14 mouse cellular contexts compared by ENCODE assay signal in the genomic region with DNA sequence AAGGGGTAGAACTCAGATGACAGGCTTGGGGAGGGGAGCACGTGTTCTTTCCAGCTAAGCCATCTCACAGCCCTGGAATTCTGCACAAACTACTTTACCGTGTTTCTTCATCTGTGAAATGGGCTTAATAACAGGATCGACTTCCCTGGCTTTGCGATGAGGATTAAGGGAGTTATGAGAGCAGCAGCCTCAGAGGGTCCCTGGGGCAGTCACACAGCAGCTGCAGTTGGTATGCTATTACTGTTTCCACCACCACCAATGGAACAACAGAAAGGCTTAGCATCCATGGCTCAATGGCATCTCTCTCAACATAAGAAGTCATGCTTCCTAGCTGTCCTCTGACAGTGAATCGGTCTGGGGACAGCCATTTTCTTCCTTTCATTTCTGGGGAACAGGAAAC. TPM values are rescaled to one million over a fixed set of nuclear protein-coding genes. Genes with fewer than 3 reads are reported as not detected.
A peak's percentile ranks its signal among the peaks of the same experiment; 100 is the strongest.
DNase-seq lines count a peak whose midpoint lies in the region; ATAC-seq lines count a peak whose summit lies in the region.
"Had no signal": no experiment of that assay in that cellular context is flagged by ENCODE, and none has a peak within 500 bp of the region (broad histone marks: within the 10 kb centered on the region; RNA-seq: fewer than 3 reads in every experiment).

No protein-coding gene starts in this region.

- H3K27ac ChIP-seq in embryonic facial prominence, embryonic 14.5 days (replicated peaks; ENCODE audit: low read depth, low read length): peak overlapping the region; percentile 71
- peak overlapping the region; percentile 97 for H3K27ac ChIP-seq in liver, embryonic 15.5 days (replicated peaks)
- H3K27ac ChIP-seq in hindbrain, embryonic 11.5 days (ENCODE audit: low read depth, low read length): no peak overlapping the region
- H3K27ac ChIP-seq: hindbrain, embryonic 14.5 days; stomach, embryonic 15.5 days had no signal

- H3K9me3 ChIP-seq in erythroblast, embryonic 14.5 days (ENCODE audit: control insufficient read depth, low read length): no peaks in the 10 kb centered on the region
- H3K9me3 ChIP-seq in embryonic facial prominence, embryonic 14.5 days (ENCODE audit: control insufficient read depth, low read length): no peaks in the 10 kb centered on the region
- no peaks in the 10 kb centered on the region for H3K9me3 ChIP-seq in liver, embryonic 15.5 days (replicated peaks)
- H3K9me3 ChIP-seq in hindbrain, embryonic 11.5 days (ENCODE audit: control insufficient read depth, low read length): no peaks in the 10 kb centered on the region
- H3K9me3 ChIP-seq: midbrain, embryonic 10.5 days; stomach, embryonic 15.5 days had no signal

- peaks cover 94% of the 10 kb centered on the region for H3K4me1 ChIP-seq in erythroblast, embryonic 14.5 days (ENCODE audit: control insufficient read depth)
- peaks cover 46% of the 10 kb centered on the region for H3K4me1 ChIP-seq in embryonic facial prominence, embryonic 14.5 days (ENCODE audit: control insufficient read depth, insufficient read depth, low read length)
- H3K4me1 ChIP-seq in liver, embryonic 15.5 days (replicated peaks): peaks cover 78% of the 10 kb centered on the region
- no peaks in the 10 kb centered on the region for H3K4me1 ChIP-seq in hindbrain, embryonic 11.5 days (replicated peaks; ENCODE audit: control insufficient read depth, insufficient read depth, low read length)

- peaks cover 90% of the 10 kb centered on the region for H3K36me3 ChIP-seq in erythroblast, embryonic 14.5 days (ENCODE audit: control insufficient read depth)
- H3K36me3 ChIP-seq in embryonic facial prominence, embryonic 14.5 days (ENCODE audit: control insufficient read depth, insufficient read depth, low read length): no peaks in the 10 kb centered on the region
- H3K36me3 ChIP-seq in liver, embryonic 15.5 days (replicated peaks): peaks cover 31% of the 10 kb centered on the region
- H3K36me3 ChIP-seq in hindbrain, embryonic 11.5 days (ENCODE audit: control insufficient read depth, insufficient read depth, low read length): no peaks in the 10 kb centered on the region
- H3K36me3 ChIP-seq: midbrain, embryonic 10.5 days; stomach, embryonic 15.5 days had no signal

- H3K27me3 ChIP-seq in erythroblast, embryonic 14.5 days (ENCODE audit: control insufficient read depth): no peaks in the 10 kb centered on the region
- H3K27me3 ChIP-seq in embryonic facial prominence, embryonic 14.5 days (replicated peaks; ENCODE audit: control insufficient read depth, insufficient read depth, low read length): no peaks in the 10 kb centered on the region
- H3K27me3 ChIP-seq in liver, embryonic 15.5 days: no peaks in the 10 kb centered on the region
- no peaks in the 10 kb centered on the region for H3K27me3 ChIP-seq in hindbrain, embryonic 11.5 days (ENCODE audit: control insufficient read depth, insufficient read depth, low read length)
- H3K27me3 ChIP-seq: stomach, embryonic 15.5 days had no signal

- H3K9ac ChIP-seq in embryonic facial prominence, embryonic 14.5 days (ENCODE audit: low read depth, low read length): no peak overlapping the region
- peak overlapping the region; percentile 25 for H3K9ac ChIP-seq in liver, embryonic 15.5 days
- no peak overlapping the region for H3K9ac ChIP-seq in hindbrain, embryonic 11.5 days (ENCODE audit: low read depth, low read length)
- H3K9ac ChIP-seq: hindbrain, embryonic 14.5 days; lung, embryonic 14.5 days; stomach, embryonic 15.5 days had no signal

- ATAC-seq in erythroblast, adult 5-6 weeks (replicated peaks; ENCODE audit: low FRiP score, poor library complexity, severe bottlenecking): no peak
- ATAC-seq in embryonic facial prominence, embryonic 14.5 days (ENCODE audit: low read depth): peak; percentile 66; the same call in 1 of the 2 replicates
- ATAC-seq in liver, embryonic 15.5 days (ENCODE audit: insufficient read depth): no peak
- no peak for ATAC-seq in hindbrain, embryonic 11.5 days (ENCODE audit: low FRiP score)

- DNase-seq in kidney, adult 9 months: peak; percentile 19
- no peak for DNase-seq in kidney, postnatal 14 days
- DNase-seq in embryonic facial prominence, embryonic 14.5 days (ENCODE audit: low spot score): peak; percentile 73
- no peak for DNase-seq in hindbrain, embryonic 11.5 days (ENCODE audit: low spot score)
- no peak for DNase-seq in retina, embryonic 14.5 days (ENCODE audit: low spot score)
- DNase-seq: cerebellum, adult 9-11 months; lung, embryonic 14.5 days; right cerebral cortex, adult 18-20 months had no signal

- peak overlapping the region; percentile 63 for H3K4me3 ChIP-seq in erythroblast, embryonic 14.5 days (replicated peaks)
- H3K4me3 ChIP-seq in embryonic facial prominence, embryonic 14.5 days (ENCODE audit: low read depth, low read length): no peak overlapping the region
- H3K4me3 ChIP-seq in liver, embryonic 15.5 days (replicated peaks): no peak overlapping the region
- H3K4me3 ChIP-seq in hindbrain, embryonic 11.5 days (ENCODE audit: low read depth, low read length): no peak overlapping the region
- H3K4me3 ChIP-seq: midbrain, embryonic 10.5 days; stomach, embryonic 15.5 days had no signal

- H3K4me2 ChIP-seq in embryonic facial prominence, embryonic 14.5 days (ENCODE audit: low read depth, low read length): 0 out of 2 replicates have a peak overlapping the region, but pooled peaks have one; percentile 20
- peak overlapping the region; percentile 69 for H3K4me2 ChIP-seq in liver, embryonic 15.5 days
- no peak overlapping the region for H3K4me2 ChIP-seq in hindbrain, embryonic 11.5 days (replicated peaks; ENCODE audit: low read depth, low read length)
- H3K4me2 ChIP-seq: hindbrain, embryonic 14.5 days; lung, embryonic 14.5 days; stomach, embryonic 15.5 days had no signal

- 53% methylated on average over 5 of the region's 5 CpGs for WGBS in embryonic facial prominence, embryonic 14.5 days
- WGBS in liver, embryonic 15.5 days (ENCODE audit: insufficient replicate concordance): 80% methylated on average over 5 of the region's 5 CpGs
- WGBS in hindbrain, embryonic 11.5 days: 90% methylated on average over 5 of the region's 5 CpGs

RNA-seq across cellular contexts. Expression of gene Trak2, which starts 20.7 kb away (rescaled TPM):
- polyA plus RNA-seq in erythroblast, embryonic 14.5 days (2012): 54.9 and 57.2 TPM in 2 replicates
- 1,139 and 1,320 TPM in 2 replicates for total RNA-seq in erythroblast, adult 5-6 weeks (2015; ENCODE audit: low replicate concordance)
- 1,424 and 1,593 TPM in 2 replicates for total RNA-seq in erythroblast, adult 5-6 weeks (2017; ENCODE audit: low replicate concordance)
- 12.7 and 13.4 TPM in 2 replicates for polyA plus RNA-seq in embryonic facial prominence, embryonic 14.5 days (2014; fragmentation: Nextera tagmentation; extraction: Ambion mirVana)
- polyA plus RNA-seq in liver, embryonic 15.5 days (2015; fragmentation: Nextera tagmentation; extraction: Ambion mirVana): 53.1 and 57.4 TPM in 2 replicates
- 14.3 and 15.8 TPM in 2 replicates for polyA plus RNA-seq in hindbrain, embryonic 11.5 days (2014; fragmentation: Nextera tagmentation; extraction: Ambion mirVana)

RNA-seq across cellular contexts. Expression of gene Stradb, which starts 20.8 kb away (rescaled TPM):
- polyA plus RNA-seq in erythroblast, embryonic 14.5 days (2012): 2.2 and 2.5 TPM in 2 replicates
- 256 and 272 TPM in 2 replicates for total RNA-seq in erythroblast, adult 5-6 weeks (2015; ENCODE audit: low replicate concordance)
- total RNA-seq in erythroblast, adult 5-6 weeks (2017; ENCODE audit: low replicate concordance): 236 and 255 TPM in 2 replicates
- polyA plus RNA-seq in embryonic facial prominence, embryonic 14.5 days (2014; fragmentation: Nextera tagmentation; extraction: Ambion mirVana): 32.3 and 32.5 TPM in 2 replicates
- 48.9 and 51.7 TPM in 2 replicates for polyA plus RNA-seq in liver, embryonic 15.5 days (2015; fragmentation: Nextera tagmentation; extraction: Ambion mirVana)
- polyA plus RNA-seq in hindbrain, embryonic 11.5 days (2014; fragmentation: Nextera tagmentation; extraction: Ambion mirVana): 41.7 and 46.2 TPM in 2 replicates

Comparison
In these comparisons a context has a peak if more than half of its experiments do, and no peak if none do; other contexts are left out.
1. DNase-seq: peak in kidney, adult 9 months (single experiment) and embryonic facial prominence, embryonic 14.5 days (single experiment); none in kidney, postnatal 14 days (single experiment), hindbrain, embryonic 11.5 days (single experiment) and retina, embryonic 14.5 days (single experiment).